Mouse (Mus musculus): Measurements from ENCODE around the gene Stxbp5. TPM values are rescaled to one million over a fixed set of nuclear protein-coding genes. Genes with fewer than 3 reads are reported as not detected.
"Not testable (repeated sequence)": the region's sequence is repeated elsewhere in the genome, so short reads cannot be mapped to it uniquely, and the experiment has no call there.

Stxbp5 gene
- polyA plus RNA-seq, 1 experiment = 21.0 TPM

DNA sequence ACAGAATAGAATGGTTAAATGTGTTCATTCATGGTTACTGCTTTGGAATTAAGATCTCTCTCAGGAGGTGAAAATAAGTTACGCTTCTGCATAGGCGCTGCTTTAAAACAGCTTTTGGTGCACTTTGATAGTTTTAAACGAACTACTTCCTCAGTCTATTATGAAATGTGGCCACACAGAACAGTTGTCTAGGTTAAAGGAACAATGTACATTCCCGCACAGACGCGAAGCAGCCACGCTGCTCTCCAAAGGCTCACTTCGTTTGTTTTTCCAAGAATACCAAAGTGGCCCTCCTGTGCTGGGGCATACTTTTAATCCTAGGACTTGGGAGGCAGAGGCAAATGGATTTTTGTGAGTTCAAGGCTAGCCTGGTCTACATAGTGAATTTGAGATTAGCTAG, 11.2 kb downstream of the Stxbp5 start:
- no peak for TF ChIP-seq CTCF (IDR thresholded peaks at IDR 0.05; ENCODE audit: borderline replicate concordance, extremely low read depth, insufficient read depth, insufficient read length)
- no peak for DNase-seq (ENCODE audit: low read depth)

DNA sequence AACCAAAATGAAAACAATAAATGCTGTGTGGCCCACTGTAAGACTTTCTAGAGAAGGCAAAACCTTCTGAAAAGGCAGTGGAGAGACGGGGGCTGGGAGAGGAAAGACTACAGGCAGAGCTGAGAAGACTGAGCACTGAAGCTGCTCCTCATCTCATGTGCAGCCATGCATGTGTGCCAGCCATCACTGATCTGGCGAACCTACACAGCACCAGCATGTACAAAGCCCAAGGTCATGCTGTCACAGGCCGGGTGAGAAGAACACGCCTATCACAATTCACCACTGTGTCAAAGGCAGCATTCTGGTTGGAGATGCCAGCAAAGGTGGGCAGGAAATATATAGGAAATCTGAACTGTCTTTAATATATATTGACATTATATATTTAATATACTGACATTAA, 12.2 kb downstream of the Stxbp5 start:
- no peak for DNase-seq (ENCODE audit: low read depth)
- TF ChIP-seq CTCF (IDR thresholded peaks at IDR 0.05; ENCODE audit: borderline replicate concordance, extremely low read depth, insufficient read depth, insufficient read length) = no peak

DNA sequence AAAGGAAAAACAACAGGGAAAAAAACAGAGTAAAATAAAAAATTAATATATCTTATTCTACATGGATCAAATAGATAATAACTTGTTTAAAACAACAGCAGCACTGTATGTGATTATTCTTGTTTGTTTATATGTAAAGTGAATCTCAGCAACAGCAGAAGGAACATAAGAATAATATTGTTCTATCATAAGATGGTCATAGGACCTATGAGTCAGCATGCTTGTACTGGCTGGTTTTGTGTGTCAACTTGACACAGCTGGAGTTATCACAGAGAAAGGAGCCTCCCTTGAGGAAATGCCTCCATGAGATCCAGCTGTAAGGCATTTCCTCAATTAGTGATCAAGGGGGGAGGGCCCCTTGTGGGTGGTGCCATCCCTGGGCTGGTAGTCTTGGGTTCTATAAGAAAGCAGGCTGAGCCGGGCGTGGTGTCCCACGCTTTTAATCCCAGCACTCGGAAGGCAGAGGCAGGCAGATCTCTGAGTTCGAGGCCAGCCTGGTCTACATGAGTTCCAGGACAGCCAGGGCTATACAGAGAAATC, 19.0 kb downstream of the Stxbp5 start:
- DNase-seq (ENCODE audit: low read depth) = not testable (repeated sequence)

DNA sequence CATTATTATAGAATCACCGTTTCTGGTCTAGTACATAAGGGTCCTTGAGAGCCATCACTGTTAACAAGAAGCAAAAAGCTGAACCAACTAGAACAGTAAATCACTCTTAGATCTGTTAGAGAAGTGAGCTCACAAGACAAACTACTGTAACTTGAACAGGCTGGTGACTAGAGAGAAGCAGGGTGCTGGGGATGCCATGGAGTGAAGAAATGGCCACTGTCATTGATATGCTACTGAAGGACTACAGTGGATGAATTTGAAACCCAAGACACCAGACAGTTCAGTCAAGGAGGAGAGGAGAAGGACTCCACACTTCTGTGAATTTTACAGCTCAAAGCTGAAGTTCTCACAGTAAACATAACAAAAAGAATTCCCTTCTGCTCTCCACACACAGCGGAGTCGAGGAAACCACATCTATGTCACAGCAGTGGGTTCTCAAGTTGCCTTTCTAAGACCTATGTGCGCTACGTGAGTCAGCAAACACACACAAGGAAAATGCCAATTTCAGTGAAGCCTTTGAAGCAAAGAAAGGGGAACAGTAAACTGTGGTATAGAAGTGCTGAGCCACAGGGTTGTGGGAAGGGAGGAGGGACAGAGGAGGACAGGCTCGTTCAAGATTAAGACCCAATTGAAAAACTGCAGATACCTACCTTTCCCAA, 20.7 kb downstream of the Stxbp5 start:
- TF ChIP-seq POLR2A (IDR thresholded peaks at IDR 0.05; ENCODE audit: borderline replicate concordance, extremely low read depth, insufficient read depth, insufficient read length, poor library complexity, severe bottlenecking) (no peak), CTCF (IDR thresholded peaks at IDR 0.05; ENCODE audit: borderline replicate concordance, extremely low read depth, insufficient read depth, insufficient read length) (no peak)
- DNase-seq (ENCODE audit: low read depth) = no peak

DNA sequence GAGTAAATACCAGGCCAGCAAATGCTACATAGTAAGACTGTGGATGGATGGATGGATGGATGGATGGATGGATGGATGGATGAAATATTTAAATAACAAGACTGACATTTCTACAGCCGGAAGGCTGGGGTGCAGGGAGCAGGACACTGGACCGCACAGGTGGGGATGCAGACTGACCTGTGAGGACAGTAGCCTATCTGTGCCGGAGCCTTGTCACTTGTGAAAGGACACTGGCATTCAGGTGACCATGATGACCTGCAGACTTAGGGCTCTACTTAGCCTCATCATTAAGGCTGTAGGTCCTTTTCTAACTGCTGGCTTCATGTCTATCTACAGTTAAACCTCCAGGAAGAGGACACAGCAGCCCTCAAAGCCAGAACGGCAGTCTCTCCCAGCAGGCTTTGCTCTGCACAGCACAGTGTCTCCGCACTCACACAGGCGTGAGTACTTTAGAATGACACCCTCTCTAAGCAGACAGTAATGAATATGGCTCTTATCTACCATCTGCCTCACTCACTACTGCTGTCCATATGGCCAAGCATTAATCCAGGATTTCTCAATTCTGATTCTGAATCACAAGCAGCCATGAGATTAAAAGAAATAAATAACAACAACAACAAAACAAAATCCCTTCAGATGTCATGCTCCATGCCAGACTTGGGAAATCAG, 21.9 kb downstream of the Stxbp5 start:
- peak; percentile 61 for DNase-seq (ENCODE audit: low read depth)
- TF ChIP-seq CTCF (IDR thresholded peaks at IDR 0.05; ENCODE audit: borderline replicate concordance, extremely low read depth, insufficient read depth, insufficient read length) (no peak), POLR2A (IDR thresholded peaks at IDR 0.05; ENCODE audit: borderline replicate concordance, extremely low read depth, insufficient read depth, insufficient read length, poor library complexity, severe bottlenecking) (no peak)

DNA sequence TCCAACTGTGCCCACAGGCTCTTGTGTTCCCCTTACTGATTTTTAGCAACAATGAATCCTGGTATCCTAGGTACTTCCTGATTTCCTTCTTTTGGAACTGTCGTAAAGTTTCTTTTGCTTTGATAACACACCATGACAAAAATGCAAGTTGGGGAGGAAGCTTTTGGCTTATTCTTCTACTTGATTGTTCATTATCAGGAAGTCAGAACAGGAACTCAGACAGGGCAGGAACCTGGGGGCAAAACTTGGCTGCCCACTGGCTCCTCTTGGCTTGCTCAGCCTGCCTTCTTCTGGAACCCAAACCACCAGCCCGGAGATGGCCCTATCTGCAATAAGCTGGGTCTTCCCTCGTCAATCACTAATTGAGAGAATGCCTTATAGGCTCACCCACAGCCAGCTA, 25.0 kb downstream of the Stxbp5 start:
- DNase-seq (ENCODE audit: low read depth) = no peak
- TF ChIP-seq POLR2A (IDR thresholded peaks at IDR 0.05; ENCODE audit: borderline replicate concordance, extremely low read depth, insufficient read depth, insufficient read length, poor library complexity, severe bottlenecking) (no peak), CTCF (IDR thresholded peaks at IDR 0.05; ENCODE audit: borderline replicate concordance, extremely low read depth, insufficient read depth, insufficient read length) (no peak)

GRCm38 (mm10) chr10:9872143-9872542, 28.7 kb downstream of the Stxbp5 start:
- DNase-seq (ENCODE audit: low read depth) = no peak
- TF ChIP-seq CTCF (IDR thresholded peaks at IDR 0.05; ENCODE audit: borderline replicate concordance, extremely low read depth, insufficient read depth, insufficient read length) = peak; percentile 26; the same call in 1 of the 2 replicates
- TF ChIP-seq POLR2A (IDR thresholded peaks at IDR 0.05; ENCODE audit: borderline replicate concordance, extremely low read depth, insufficient read depth, insufficient read length, poor library complexity, severe bottlenecking) = no peak

DNA sequence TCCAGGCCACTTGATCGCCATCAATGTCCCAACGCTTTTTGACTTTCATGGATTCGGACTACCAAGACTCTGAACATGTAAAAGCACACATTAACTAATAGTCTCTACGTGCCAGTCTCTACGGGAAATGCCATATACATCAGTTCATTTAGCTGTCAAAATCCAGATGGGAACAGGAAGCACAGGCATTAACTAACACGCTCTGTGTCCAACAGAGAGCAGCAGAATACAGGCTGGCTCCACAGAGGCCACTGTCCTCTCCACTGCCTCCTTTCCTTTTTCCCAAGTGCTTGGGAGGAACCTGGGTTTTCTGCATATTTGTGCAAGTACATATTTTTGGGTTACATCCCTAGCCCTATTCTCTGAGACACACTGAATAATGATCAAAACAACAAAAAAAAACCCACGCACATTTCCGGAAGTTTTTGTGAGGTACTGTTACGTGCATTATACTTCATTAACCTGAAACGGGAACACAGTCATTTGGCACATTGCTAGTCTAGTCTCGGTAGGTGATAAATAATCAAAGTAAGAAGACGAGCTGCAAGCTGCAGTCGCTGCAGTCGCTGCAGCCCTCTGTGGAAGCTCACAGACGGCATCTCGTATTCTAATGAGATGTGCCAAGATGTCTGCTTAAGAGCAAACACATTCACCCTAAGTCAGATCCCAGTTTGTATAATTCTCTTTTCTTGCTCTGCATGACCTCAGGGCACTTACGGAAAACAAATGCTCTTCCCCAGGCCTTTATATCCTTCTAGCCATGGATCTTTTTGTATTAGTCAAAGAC, 33.9 kb downstream of the Stxbp5 start:
- no peak for TF ChIP-seq CTCF (IDR thresholded peaks at IDR 0.05; ENCODE audit: borderline replicate concordance, extremely low read depth, insufficient read depth, insufficient read length)
- peak; percentile 59 for DNase-seq (ENCODE audit: low read depth)

GRCm38 (mm10) chr10:9860022-9860421, 40.9 kb downstream of the Stxbp5 start:
- no peak for TF ChIP-seq POLR2A (IDR thresholded peaks at IDR 0.05; ENCODE audit: borderline replicate concordance, extremely low read depth, insufficient read depth, insufficient read length, poor library complexity, severe bottlenecking)
- TF ChIP-seq CTCF (IDR thresholded peaks at IDR 0.05; ENCODE audit: borderline replicate concordance, extremely low read depth, insufficient read depth, insufficient read length) = no peak
- no peak for DNase-seq (ENCODE audit: low read depth)

DNA sequence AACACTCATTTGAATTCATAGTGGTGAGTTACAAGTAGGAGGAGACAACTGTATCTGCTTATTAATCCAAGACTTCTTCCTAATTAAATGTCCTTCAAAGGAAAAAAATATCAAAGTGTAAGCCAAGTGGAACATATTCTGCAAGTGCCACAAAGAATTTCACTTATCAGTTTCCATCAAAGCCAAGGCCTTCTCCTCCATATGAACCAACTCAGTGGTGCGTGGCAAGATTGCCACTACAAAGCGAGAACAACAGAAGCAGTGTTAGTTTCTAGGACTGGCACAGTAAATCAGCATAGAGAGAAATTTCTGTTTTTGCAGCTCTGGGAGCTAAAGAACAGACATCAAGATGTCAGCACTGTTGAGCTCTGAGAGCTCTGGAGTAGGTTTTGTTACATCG, 41.4 kb downstream of the Stxbp5 start:
- no peak for TF ChIP-seq POLR2A (IDR thresholded peaks at IDR 0.05; ENCODE audit: borderline replicate concordance, extremely low read depth, insufficient read depth, insufficient read length, poor library complexity, severe bottlenecking)
- TF ChIP-seq CTCF (IDR thresholded peaks at IDR 0.05; ENCODE audit: borderline replicate concordance, extremely low read depth, insufficient read depth, insufficient read length) = no peak
- DNase-seq (ENCODE audit: low read depth) = peak; percentile 42

DNA sequence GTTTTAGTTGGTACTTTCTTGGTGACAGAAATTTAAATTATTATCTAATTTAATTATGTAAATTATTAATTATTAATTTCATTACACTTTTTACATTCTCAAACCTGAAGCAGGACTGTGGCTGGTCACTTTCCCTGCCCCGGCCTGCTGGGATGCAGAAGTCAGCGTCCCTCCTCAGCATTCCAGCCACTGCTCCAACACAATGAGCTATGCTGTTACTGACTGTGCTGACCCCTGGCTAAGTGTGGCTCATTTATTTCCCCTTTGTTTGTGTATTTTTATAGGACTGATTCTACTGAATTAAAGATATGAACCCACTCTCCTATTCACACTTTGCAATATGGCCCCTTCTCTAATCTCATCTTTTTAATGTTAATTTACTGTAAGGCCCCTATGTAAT, 43.0 kb downstream of the Stxbp5 start:
- TF ChIP-seq POLR2A (IDR thresholded peaks at IDR 0.05; ENCODE audit: borderline replicate concordance, extremely low read depth, insufficient read depth, insufficient read length, poor library complexity, severe bottlenecking) (no peak), CTCF (IDR thresholded peaks at IDR 0.05; ENCODE audit: borderline replicate concordance, extremely low read depth, insufficient read depth, insufficient read length) (no peak)
- no peak for DNase-seq (ENCODE audit: low read depth)

- TF ChIP-seq POLR2A (IDR thresholded peaks at IDR 0.05; ENCODE audit: borderline replicate concordance, extremely low read depth, insufficient read depth, insufficient read length, poor library complexity, severe bottlenecking) (no peak), CTCF (IDR thresholded peaks at IDR 0.05; ENCODE audit: borderline replicate concordance, extremely low read depth, insufficient read depth, insufficient read length) (no peak)
- peak; percentile 15 for DNase-seq (ENCODE audit: low read depth)
Measured at GRCm38 (mm10) chr10:9856792-9857191, 44.1 kb downstream of the Stxbp5 start.
